8 mouse cellular contexts compared by ENCODE assay signal in the genomic region with DNA sequence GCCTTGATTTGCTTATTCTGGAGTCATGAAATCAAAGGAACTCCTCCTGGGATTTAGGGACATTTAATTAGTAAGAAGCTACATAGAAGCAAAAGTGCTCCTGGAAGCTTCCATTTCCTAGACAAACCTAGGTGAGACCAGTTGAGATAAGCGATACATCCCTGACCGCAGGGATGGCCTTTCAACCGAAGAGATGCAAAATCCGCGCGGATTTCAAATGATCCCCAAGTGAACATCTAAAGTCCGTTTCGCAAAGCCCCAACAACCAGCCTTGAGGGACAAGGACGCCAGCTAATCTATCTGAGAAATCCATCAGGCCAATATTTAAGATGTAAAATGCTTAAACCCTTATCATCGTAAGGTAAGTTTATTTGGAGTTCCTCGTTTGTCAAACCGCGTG. TPM values are rescaled to one million over a fixed set of nuclear protein-coding genes. Genes with fewer than 3 reads are reported as not detected.
A peak's percentile ranks its signal among the peaks of the same experiment; 100 is the strongest.
DNase-seq lines count a peak whose midpoint lies in the region; ATAC-seq and TF ChIP-seq lines count a peak whose summit lies in the region.

No protein-coding gene starts in this region.

- no peaks in the 10 kb centered on the region for H3K27me3 ChIP-seq in heart, embryonic 13.5 days (replicated peaks)
- no peaks in the 10 kb centered on the region for H3K27me3 ChIP-seq in forebrain, embryonic 16.5 days (replicated peaks; ENCODE audit: control insufficient read depth, insufficient read depth, low read length)
- H3K27me3 ChIP-seq in limb, embryonic 14.5 days (ENCODE audit: control insufficient read depth, insufficient read depth, low read length): no peaks in the 10 kb centered on the region

- H3K36me3 ChIP-seq in heart, embryonic 13.5 days: no peaks in the 10 kb centered on the region
- no peaks in the 10 kb centered on the region for H3K36me3 ChIP-seq in forebrain, embryonic 16.5 days (ENCODE audit: control insufficient read depth, insufficient read depth)
- H3K36me3 ChIP-seq in limb, embryonic 14.5 days (ENCODE audit: control insufficient read depth, insufficient read depth, low read length): no peaks in the 10 kb centered on the region

- TF ChIP-seq POLR2A in bone marrow, adult 2 months (IDR thresholded peaks at IDR 0.05; ENCODE audit: borderline replicate concordance, control insufficient read depth, low read depth, low read length): no peak
- no peak for TF ChIP-seq POLR2A in limb, embryonic 14.5 days (IDR thresholded peaks at IDR 0.05; ENCODE audit: borderline replicate concordance, extremely low read depth, insufficient read depth, insufficient read length)
- TF ChIP-seq POLR2A in olfactory bulb, adult 2 months (IDR thresholded peaks at IDR 0.05; ENCODE audit: insufficient read depth, low read depth, low read length): no peak

- no peak for DNase-seq in heart, adult 11 months
- DNase-seq in limb, embryonic 14.5 days (ENCODE audit: low spot score): no peak
- no peak for DNase-seq in layer of hippocampus, postnatal 36 days
- no peak for DNase-seq in thymus, postnatal 4 days

- no peak for TF ChIP-seq CTCF in bone marrow, adult 2 months (IDR thresholded peaks at IDR 0.05; ENCODE audit: control insufficient read depth, insufficient read depth, low read length)
- TF ChIP-seq CTCF in olfactory bulb, adult 2 months (IDR thresholded peaks at IDR 0.05; ENCODE audit: insufficient read depth, low read depth, low read length): no peak

- H3K9ac ChIP-seq in heart, embryonic 13.5 days: peak overlapping the region; percentile 82
- peak overlapping the region; percentile 45 for H3K9ac ChIP-seq in forebrain, embryonic 16.5 days (replicated peaks; ENCODE audit: low read depth, low read length)
- peak overlapping the region; percentile 57 for H3K9ac ChIP-seq in limb, embryonic 14.5 days (ENCODE audit: low read depth, low read length, severe bottlenecking)

- ATAC-seq in heart, embryonic 13.5 days (ENCODE audit: extremely low read depth, insufficient number of reproducible peaks, low FRiP score, low TSS enrichment): no peak
- ATAC-seq in forebrain, embryonic 16.5 days: no peak
- ATAC-seq in limb, embryonic 14.5 days (ENCODE audit: low FRiP score, low read depth): no peak

- H3K27ac ChIP-seq in heart, embryonic 13.5 days (replicated peaks): no peak overlapping the region
- no peak overlapping the region for H3K27ac ChIP-seq in bone marrow, adult 2 months (ENCODE audit: control insufficient read depth, insufficient read depth, low read depth, low read length, poor library complexity)
- no peak overlapping the region for H3K27ac ChIP-seq in forebrain, embryonic 16.5 days (ENCODE audit: low read length)
- no peak overlapping the region for H3K27ac ChIP-seq in limb, embryonic 14.5 days (replicated peaks; ENCODE audit: low read depth, low read length)
- no peak overlapping the region for H3K27ac ChIP-seq in olfactory bulb, adult 2 months (ENCODE audit: insufficient read depth, low read depth, low read length)

- under 1% methylated on average over 13 of the region's 13 CpGs for WGBS in heart, embryonic 13.5 days
- under 1% methylated on average over 13 of the region's 13 CpGs for WGBS in bone marrow, adult 2 months
- 2% methylated on average over 13 of the region's 13 CpGs for WGBS in forebrain, embryonic 16.5 days
- whole genome bisulfite sequencing in limb, embryonic 14.5 days: 2% methylated on average over 13 of the region's 13 CpGs
- WGBS in olfactory bulb, adult 2 months: 1% methylated on average over 13 of the region's 13 CpGs

- H3K4me3 ChIP-seq in heart, embryonic 13.5 days: peak overlapping the region; percentile 71
- H3K4me3 ChIP-seq in bone marrow, adult 2 months (replicated peaks; ENCODE audit: control insufficient read depth, low read depth, low read length): peak overlapping the region; percentile 87
- peak overlapping the region; percentile 89 for H3K4me3 ChIP-seq in forebrain, embryonic 16.5 days (replicated peaks; ENCODE audit: low read length)
- peak overlapping the region; percentile 55 for H3K4me3 ChIP-seq in limb, embryonic 14.5 days (replicated peaks; ENCODE audit: low read length)
- H3K4me3 ChIP-seq in olfactory bulb, adult 2 months (ENCODE audit: insufficient read depth, low read depth, low read length): peak overlapping the region; percentile 96

- H3K4me2 ChIP-seq in heart, embryonic 13.5 days: peak overlapping the region; percentile 84
- H3K4me2 ChIP-seq in forebrain, embryonic 16.5 days (ENCODE audit: low read length): peak overlapping the region; percentile 87
- H3K4me2 ChIP-seq in limb, embryonic 14.5 days (replicated peaks; ENCODE audit: low read depth, low read length, severe bottlenecking): peak overlapping the region; percentile 55

- H3K4me1 ChIP-seq in heart, embryonic 13.5 days: peaks cover 5% of the 10 kb centered on the region; the same call in 1 of the 2 replicates
- H3K4me1 ChIP-seq in bone marrow, adult 2 months (ENCODE audit: control insufficient read depth, insufficient read depth, low read length): no peaks in the 10 kb centered on the region
- H3K4me1 ChIP-seq in forebrain, embryonic 16.5 days (replicated peaks; ENCODE audit: control insufficient read depth, insufficient read depth, low read length): peaks cover 2% of the 10 kb centered on the region; the same call in 1 of the 2 replicates
- no peaks in the 10 kb centered on the region for H3K4me1 ChIP-seq in limb, embryonic 14.5 days (ENCODE audit: control insufficient read depth, insufficient read depth, low read length)
- H3K4me1 ChIP-seq in olfactory bulb, adult 2 months (ENCODE audit: control insufficient read depth, insufficient read depth, low read length): no peaks in the 10 kb centered on the region

- no peaks in the 10 kb centered on the region for H3K9me3 ChIP-seq in heart, embryonic 13.5 days
- no peaks in the 10 kb centered on the region for H3K9me3 ChIP-seq in forebrain, embryonic 16.5 days (ENCODE audit: control insufficient read depth, low read length)
- H3K9me3 ChIP-seq in limb, embryonic 14.5 days (ENCODE audit: control insufficient read depth, low read length): no peaks in the 10 kb centered on the region

RNA-seq across cellular contexts. Expression of a gene that starts 0.8 kb away (rescaled TPM):
- 9.7 and 9.8 TPM in 2 replicates for polyA plus RNA-seq in heart, embryonic 13.5 days (2015; fragmentation: Nextera tagmentation; extraction: Ambion mirVana)
- polyA plus RNA-seq in bone marrow, adult 2 months (2011; ENCODE audit: insufficient read depth, insufficient read length, low replicate concordance, missing spikeins): 5.3 and 14.3 TPM in 2 replicates
- polyA plus RNA-seq in forebrain, embryonic 16.5 days (2015; fragmentation: Nextera tagmentation; extraction: Ambion mirVana): 7.4 and 8.2 TPM in 2 replicates
- polyA plus RNA-seq in limb, embryonic 14.5 days (2012; rRNA removed): 9.8 and 12.1 TPM in 2 replicates
- 20.3 TPM in 2 replicates for polyA plus RNA-seq in limb, embryonic 14.5 days (2014; fragmentation: Nextera tagmentation; extraction: Ambion mirVana)
- not detected in 2 replicates for polyA plus RNA-seq in olfactory bulb, adult 2 months (2012; ENCODE audit: insufficient read depth, insufficient read length, low replicate concordance, missing spikeins)
- 1 to 10 TPM; 6.2 to 9.1 TPM for total RNA-seq in layer of hippocampus, postnatal 36 days (2021)

RNA-seq across cellular contexts. Expression of a gene that starts 53.3 kb away (rescaled TPM):
- polyA plus RNA-seq in heart, embryonic 13.5 days (2015; fragmentation: Nextera tagmentation; extraction: Ambion mirVana): 4.7 and 6.2 TPM in 2 replicates
- not detected in 2 replicates for polyA plus RNA-seq in bone marrow, adult 2 months (2011; ENCODE audit: insufficient read depth, insufficient read length, low replicate concordance, missing spikeins)
- polyA plus RNA-seq in forebrain, embryonic 16.5 days (2015; fragmentation: Nextera tagmentation; extraction: Ambion mirVana): 1.1 and 1.4 TPM in 2 replicates
- polyA plus RNA-seq in limb, embryonic 14.5 days (2012; rRNA removed): 1.6 and 2.1 TPM in 2 replicates
- polyA plus RNA-seq in limb, embryonic 14.5 days (2014; fragmentation: Nextera tagmentation; extraction: Ambion mirVana): 2.0 and 2.2 TPM in 2 replicates
- polyA plus RNA-seq in olfactory bulb, adult 2 months (2012; ENCODE audit: insufficient read depth, insufficient read length, low replicate concordance, missing spikeins): not detected in 2 replicates
- 10 to 100 TPM; 10.7 to 13.6 TPM for total RNA-seq in layer of hippocampus, postnatal 36 days (2021)
